8 mouse cellular contexts compared by ENCODE assay signal in genomic region chr3:79591793-79592471, GRCm38 (mm10). TPM values are rescaled to one million over a fixed set of nuclear protein-coding genes. Genes with fewer than 3 reads are reported as not detected.
DNase-seq lines count a peak whose midpoint lies in the region; ATAC-seq and TF ChIP-seq lines count a peak whose summit lies in the region.

No protein-coding gene starts in this region.

- peaks cover 18% of the 10 kb centered on the region for H3K4me1 ChIP-seq in heart, embryonic 15.5 days (replicated peaks)
- peaks cover 0 to 10% of the 10 kb centered on the region in 2 experiments; a peak in 2 of 4 replicates for H3K4me1 ChIP-seq in MEL (ENCODE audit: control insufficient read depth in 1 of 2, insufficient read depth in 2 of 2, low read length in 2 of 2)
- peaks cover 18% of the 10 kb centered on the region for H3K4me1 ChIP-seq in hindbrain, embryonic 10.5 days (replicated peaks)
- peaks cover 16% of the 10 kb centered on the region for H3K4me1 ChIP-seq in midbrain, embryonic 13.5 days (replicated peaks)

- peak overlapping the region; percentile 88 for H3K27ac ChIP-seq in heart, embryonic 15.5 days
- H3K27ac ChIP-seq in MEL (ENCODE audit: control insufficient read depth, low read depth, low read length): peak overlapping the region; percentile 74
- peak overlapping the region; percentile 95 for H3K27ac ChIP-seq in hindbrain, embryonic 10.5 days
- H3K27ac ChIP-seq in midbrain, embryonic 13.5 days: no peak overlapping the region

- WGBS in heart, embryonic 15.5 days: 2% methylated on average over 15 of the region's 15 CpGs
- WGBS in hindbrain, embryonic 10.5 days: 7% methylated on average over 15 of the region's 15 CpGs
- WGBS in midbrain, embryonic 13.5 days: 6% methylated on average over 15 of the region's 15 CpGs

- peaks cover 29% of the 10 kb centered on the region for H3K36me3 ChIP-seq in heart, embryonic 15.5 days
- H3K36me3 ChIP-seq in MEL (ENCODE audit: control insufficient read depth in 1 of 2, insufficient read depth in 2 of 2, low read length in 2 of 2): peaks cover 27 to 29% of the 10 kb centered on the region in 2 experiments
- H3K36me3 ChIP-seq in hindbrain, embryonic 10.5 days: peaks cover 38% of the 10 kb centered on the region
- H3K36me3 ChIP-seq in midbrain, embryonic 13.5 days: peaks cover 28% of the 10 kb centered on the region

- no peaks in the 10 kb centered on the region for H3K27me3 ChIP-seq in heart, embryonic 15.5 days
- H3K27me3 ChIP-seq in MEL (ENCODE audit: control insufficient read depth in 1 of 2, insufficient read depth in 2 of 2, low read length in 2 of 2): no peaks in the 10 kb centered on the region
- H3K27me3 ChIP-seq in hindbrain, embryonic 10.5 days (ENCODE audit: insufficient read depth, poor library complexity, severe bottlenecking): no peaks in the 10 kb centered on the region
- H3K27me3 ChIP-seq in midbrain, embryonic 13.5 days: 0 out of 2 replicates have a peak, but pooled peaks cover 5% of the 10 kb centered on the region

- TF ChIP-seq RAD21 in MEL (IDR thresholded peaks at IDR 0.05; ENCODE audit: low read depth, low read length): no peak

- no peak for TF ChIP-seq CTCF in MEL (IDR thresholded peaks at IDR 0.05 in 2 of 3, conservative IDR thresholded peaks at IDR 0.05 in 1 of 3; ENCODE audit: control insufficient read depth in 1 of 3, insufficient read depth in 1 of 3, low read depth in 2 of 3, low read length in 3 of 3, poor library complexity in 1 of 3, severe bottlenecking in 1 of 3)

- no peak; the same call in 1 of the 2 replicates for ATAC-seq in heart, embryonic 15.5 days (replicated peaks; ENCODE audit: insufficient number of reproducible peaks, insufficient read depth, low FRiP score, low read depth)
- peak; percentile 38 for ATAC-seq in midbrain, embryonic 13.5 days
- ATAC-seq in inflammation-experienced regulatory T-cells, adult 6 months: no peak

- peak overlapping the region; percentile 87 for H3K9ac ChIP-seq in heart, embryonic 15.5 days
- H3K9ac ChIP-seq in MEL (ENCODE audit: control insufficient read depth, low read depth, low read length, poor library complexity, severe bottlenecking): peak overlapping the region; percentile 85
- H3K9ac ChIP-seq in midbrain, embryonic 13.5 days (replicated peaks): peak overlapping the region; percentile 90

- no peaks in the 10 kb centered on the region for H3K9me3 ChIP-seq in heart, embryonic 15.5 days (replicated peaks)
- H3K9me3 ChIP-seq in MEL (replicated peaks; ENCODE audit: insufficient read depth, low read length): no peaks in the 10 kb centered on the region
- H3K9me3 ChIP-seq in hindbrain, embryonic 10.5 days: no peaks in the 10 kb centered on the region
- no peaks in the 10 kb centered on the region for H3K9me3 ChIP-seq in midbrain, embryonic 13.5 days

- peak overlapping the region; percentile 69 for H3K4me2 ChIP-seq in heart, embryonic 15.5 days
- peak overlapping the region; percentile 83 for H3K4me2 ChIP-seq in midbrain, embryonic 13.5 days (replicated peaks)

- DNase-seq in heart, adult 8-10 months (ENCODE audit: low spot score): no peak
- DNase-seq in MEL (ENCODE audit: low read depth, low spot score): peak; percentile 72
- no peak for DNase-seq in hindbrain, embryonic 10.5 days (ENCODE audit: low spot score)
- DNase-seq in right cerebral cortex, adult 18-20 months: no peak
- DNase-seq in urinary bladder, postnatal 10 days (ENCODE audit: low spot score): no peak

- peak in 1 of 2 experiments; percentile 47; a peak in 1 of 4 replicates for TF ChIP-seq EP300 in MEL (IDR thresholded peaks at IDR 0.05; ENCODE audit: low read depth in 1 of 2, low read length in 2 of 2)

- TF ChIP-seq POLR2A in MEL (IDR thresholded peaks at IDR 0.05; ENCODE audit: control insufficient read depth in 1 of 2, insufficient read depth in 1 of 2, low read depth in 1 of 2, low read length in 2 of 2, poor library complexity in 1 of 2): no peak

- peaks cover 44% of the 10 kb centered on the region for H3K79me2 ChIP-seq in MEL (ENCODE audit: control insufficient read depth, insufficient read depth, low read length, poor library complexity)

- H3K4me3 ChIP-seq in heart, embryonic 15.5 days: peak overlapping the region; percentile 88
- peak overlapping the region; percentile 79 to 80 for H3K4me3 ChIP-seq in MEL (ENCODE audit: control insufficient read depth in 1 of 2, insufficient read depth in 1 of 2, low read depth in 2 of 2, low read length in 2 of 2)
- peak overlapping the region; percentile 90 for H3K4me3 ChIP-seq in hindbrain, embryonic 10.5 days
- peak overlapping the region; percentile 89 for H3K4me3 ChIP-seq in midbrain, embryonic 13.5 days (replicated peaks)

TF ChIP-seq in MEL, 35 proteins besides CTCF, POLR2A, EP300 and RAD21:
- TF ChIP-seq CHD2 (IDR thresholded peaks at IDR 0.05; ENCODE audit: low read length) (no peak), TBP (IDR thresholded peaks at IDR 0.05; ENCODE audit: low read depth, low read length) (peak; percentile 52; the same call in 1 of the 2 replicates), USF1 (IDR thresholded peaks at IDR 0.05; ENCODE audit: low read depth, low read length) (peak; percentile 42; the same call in 1 of the 2 replicates), KAT2A (conservative IDR thresholded peaks at IDR 0.05; ENCODE audit: low read depth, low read length) (peak; percentile 54), MAX (IDR thresholded peaks at IDR 0.05; ENCODE audit: low read length) (0 out of 2 replicates have a peak, but pooled peaks have one; percentile 3), MYB (IDR thresholded peaks at IDR 0.05; ENCODE audit: low read depth, low read length) (0 out of 2 replicates have a peak, but pooled peaks have one; percentile 20), GATA1 (IDR thresholded peaks at IDR 0.05; ENCODE audit: low read depth, low read length) (no peak), MYC (IDR thresholded peaks at IDR 0.05; ENCODE audit: low read depth, low read length) (peak; percentile 81), MXI1 (IDR thresholded peaks at IDR 0.05; ENCODE audit: low read depth, low read length) (peak; percentile 59), HCFC1 (IDR thresholded peaks at IDR 0.05; ENCODE audit: low read depth, low read length) (0 out of 2 replicates have a peak, but pooled peaks have one; percentile 15), CHD1 (IDR thresholded peaks at IDR 0.05; ENCODE audit: low read depth, low read length) (peak; percentile 41)

RNA-seq across cellular contexts. Expression of gene Ppid, which starts 0.8 kb away (rescaled TPM):
- 91.9 and 99.3 TPM in 2 replicates for polyA plus RNA-seq in heart, embryonic 15.5 days (2015; fragmentation: Nextera tagmentation; extraction: Ambion mirVana)
- 10 to 100 TPM; 37.7 to 45.5 (median 41.7) TPM for total RNA-seq in heart, adult 8-10 months (2022)
- total RNA-seq in MEL (2012; rRNA removed): 251 and 254 TPM in 2 replicates
- 100 to 1,000 TPM in 1 of 2 experiments, not detected in 1; 203 TPM for polyA plus RNA-seq in MEL (2012; ENCODE audit: insufficient read depth in 1 of 2, insufficient read length in 2 of 2, low read depth in 1 of 2, low replicate concordance in 2 of 2, missing spikeins in 1 of 2)
- 173 and 217 TPM in 2 replicates for polyA plus RNA-seq in hindbrain, embryonic 10.5 days (2016; fragmentation: Nextera tagmentation; extraction: Ambion mirVana)
- 149 and 154 TPM in 2 replicates for polyA plus RNA-seq in midbrain, embryonic 13.5 days (2015; fragmentation: Nextera tagmentation; extraction: Ambion mirVana)
- polyA plus RNA-seq in inflammation-experienced regulatory T-cells, adult 6 months (2017; shearing (Covaris generic)): 100 to 1,000 TPM; 118 to 138 (median 118) TPM

RNA-seq across cellular contexts. Expression of gene Fnip2, which starts 24.3 kb away (rescaled TPM):
- polyA plus RNA-seq in heart, embryonic 15.5 days (2015; fragmentation: Nextera tagmentation; extraction: Ambion mirVana): 2.9 and 3.6 TPM in 2 replicates
- total RNA-seq in heart, adult 8-10 months (2022): 10 to 100 TPM; 12.9 to 23.2 (median 16.2) TPM
- 9.6 and 11.0 TPM in 2 replicates for total RNA-seq in MEL (2012; rRNA removed)
- 10 to 100 TPM; 10.4 to 65.8 TPM for polyA plus RNA-seq in MEL (2012; ENCODE audit: insufficient read depth in 1 of 2, insufficient read length in 2 of 2, low read depth in 1 of 2, low replicate concordance in 2 of 2, missing spikeins in 1 of 2)
- 5.0 and 5.8 TPM in 2 replicates for polyA plus RNA-seq in hindbrain, embryonic 10.5 days (2016; fragmentation: Nextera tagmentation; extraction: Ambion mirVana)
- 6.1 and 6.2 TPM in 2 replicates for polyA plus RNA-seq in midbrain, embryonic 13.5 days (2015; fragmentation: Nextera tagmentation; extraction: Ambion mirVana)
- polyA plus RNA-seq in inflammation-experienced regulatory T-cells, adult 6 months (2017; shearing (Covaris generic)): under 1 TPM; 0.13 to 0.40 (median 0.29) TPM

RNA-seq across cellular contexts. Expression of gene 4930579G24Rik, which starts 36.9 kb away (rescaled TPM):
- 22.6 and 23.7 TPM in 2 replicates for polyA plus RNA-seq in heart, embryonic 15.5 days (2015; fragmentation: Nextera tagmentation; extraction: Ambion mirVana)
- 1 to 10 TPM; 1.6 to 1.7 (median 1.6) TPM for total RNA-seq in heart, adult 8-10 months (2022)
- total RNA-seq in MEL (2012; rRNA removed): 9.2 and 10.7 TPM in 2 replicates
- 1 to 10 TPM in 1 of 2 experiments, not detected in 1; 8.5 TPM for polyA plus RNA-seq in MEL (2012; ENCODE audit: insufficient read depth in 1 of 2, insufficient read length in 2 of 2, low read depth in 1 of 2, low replicate concordance in 2 of 2, missing spikeins in 1 of 2)
- polyA plus RNA-seq in hindbrain, embryonic 10.5 days (2016; fragmentation: Nextera tagmentation; extraction: Ambion mirVana): 23.1 and 28.5 TPM in 2 replicates
- polyA plus RNA-seq in midbrain, embryonic 13.5 days (2015; fragmentation: Nextera tagmentation; extraction: Ambion mirVana): 9.9 and 10.9 TPM in 2 replicates
- 10 to 100 TPM in 2 of 3 experiments, 1 to 10 TPM in 1; 6.8 to 34.0 (median 10.7) TPM for polyA plus RNA-seq in inflammation-experienced regulatory T-cells, adult 6 months (2017; shearing (Covaris generic))

RNA-seq across cellular contexts. Expression of gene Etfdh, which starts 37.4 kb away (rescaled TPM):
- 159 and 187 TPM in 2 replicates for polyA plus RNA-seq in heart, embryonic 15.5 days (2015; fragmentation: Nextera tagmentation; extraction: Ambion mirVana)
- total RNA-seq in heart, adult 8-10 months (2022): 100 to 1,000 TPM; 563 to 663 (median 598) TPM
- 34.2 and 37.6 TPM in 2 replicates for total RNA-seq in MEL (2012; rRNA removed)
- 10 to 100 TPM in 1 of 2 experiments, not detected in 1; 47.7 TPM for polyA plus RNA-seq in MEL (2012; ENCODE audit: insufficient read depth in 1 of 2, insufficient read length in 2 of 2, low read depth in 1 of 2, low replicate concordance in 2 of 2, missing spikeins in 1 of 2)
- polyA plus RNA-seq in hindbrain, embryonic 10.5 days (2016; fragmentation: Nextera tagmentation; extraction: Ambion mirVana): 43.1 and 45.2 TPM in 2 replicates
- 45.1 and 49.3 TPM in 2 replicates for polyA plus RNA-seq in midbrain, embryonic 13.5 days (2015; fragmentation: Nextera tagmentation; extraction: Ambion mirVana)
- 10 to 100 TPM; 39.9 to 51.6 (median 42.9) TPM for polyA plus RNA-seq in inflammation-experienced regulatory T-cells, adult 6 months (2017; shearing (Covaris generic))
